Mouse (Mus musculus) olfactory bulb, adult 2 months (tissue): ENCODE data around the gene Shc1.

Source experiments
- CTCF ChIP-seq: fragments of 200-500 bp; IDR thresholded peaks from 2 replicates; pipeline ENCODE4 v1.5.1; 2012; ENCODE audit warnings: low read depth, mild to moderate bottlenecking, low read length, moderate library complexity; ENCODE audit not compliant: insufficient read depth
- POLR2A ChIP-seq: fragments of 200-500 bp; IDR thresholded peaks from 2 replicates; pipeline ENCODE4 v1.6.1; 2012; ENCODE audit warnings: mild to moderate bottlenecking, low read depth, low read length, moderate library complexity; ENCODE audit not compliant: insufficient read depth

DNA sequence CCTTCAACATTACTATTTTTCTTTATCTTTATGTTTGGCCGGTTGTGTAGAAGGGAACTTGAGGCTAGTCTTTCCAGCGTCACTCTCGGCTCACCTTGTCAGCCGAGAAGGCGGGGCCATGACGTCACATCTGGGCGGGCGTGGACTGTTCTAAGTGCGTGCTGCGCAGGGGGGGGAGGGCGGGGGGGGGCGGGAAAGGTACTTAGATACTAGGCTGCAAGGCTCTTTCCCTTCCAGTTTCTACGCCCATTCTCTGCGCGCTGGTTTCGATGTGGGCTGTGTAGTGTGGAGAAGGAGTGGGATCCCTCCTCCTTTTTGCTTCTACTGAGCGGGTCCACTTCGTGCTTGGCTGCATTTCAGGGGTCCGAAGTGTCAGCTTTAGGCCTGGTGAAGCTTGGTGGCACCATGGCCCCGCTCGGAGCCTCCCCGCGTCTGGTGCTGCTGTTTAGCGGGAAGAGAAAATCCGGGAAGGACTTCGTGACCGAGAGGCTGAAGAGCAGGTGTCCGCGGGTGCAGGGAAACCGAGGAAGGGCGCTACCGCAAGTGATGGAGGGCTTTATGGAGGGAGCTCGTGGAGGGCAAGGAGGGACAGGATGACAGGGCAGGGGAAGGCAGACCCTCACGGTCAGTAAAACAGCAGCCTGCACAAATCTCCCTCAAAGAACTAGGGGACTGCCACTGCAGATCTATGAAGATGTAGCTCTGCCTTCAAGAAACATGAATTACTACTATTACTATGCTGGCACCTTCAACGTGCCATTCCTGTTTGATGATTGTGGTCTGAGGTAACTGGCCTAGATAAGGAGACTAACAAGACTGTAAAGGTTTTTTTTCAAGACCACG, 40.9 kb downstream of the Shc1 start:
- no peak for TF ChIP-seq CTCF
- peak; percentile 49; the same call in 1 of the 2 replicates for TF ChIP-seq POLR2A
